25 mouse cellular contexts compared by ENCODE assay signal in genomic region chr8:95384501-95384900, GRCm38 (mm10).
"Had no signal": no experiment of that assay in that cellular context is flagged by ENCODE, and none has a peak within 500 bp of the region (broad histone marks: within the 10 kb centered on the region; RNA-seq: fewer than 3 reads in every experiment).

No protein-coding gene starts in this region.

- H3K9me3 ChIP-seq: heart, embryonic 15.5 days; hindbrain, embryonic 15.5 days; kidney, embryonic 15.5 days had no signal

- H3K27ac ChIP-seq: heart, adult 2 months; heart, embryonic 13.5 days; heart, embryonic 15.5 days; hindbrain, embryonic 13.5 days; hindbrain, embryonic 15.5 days; hindbrain, postnatal 0 days; kidney, embryonic 15.5 days; kidney, postnatal 0 days; limb, embryonic 13.5 days had no signal

- ATAC-seq: forebrain, postnatal 0 days; hindbrain, postnatal 0 days; intestine, embryonic 16.5 days had no signal

- H3K27me3 ChIP-seq: heart, embryonic 13.5 days; heart, embryonic 15.5 days; hindbrain, embryonic 13.5 days; hindbrain, embryonic 15.5 days; kidney, embryonic 15.5 days; limb, embryonic 13.5 days had no signal

- DNase-seq: forebrain, postnatal 0 days; gastrocnemius, postnatal 14 days; gastrocnemius, postnatal 36 days; heart, adult 11 months; heart, adult 2 months; heart, postnatal 14 days; heart, postnatal 36 days; kidney, adult 11 months; kidney, adult 2 months; kidney, adult 9 months; kidney, postnatal 14 days; kidney, postnatal 36 days; layer of hippocampus, adult 9-11 months; layer of hippocampus, postnatal 36 days; left cerebral cortex, postnatal 4 days had no signal

- H3K9ac ChIP-seq: forebrain, postnatal 0 days; heart, embryonic 13.5 days; heart, embryonic 15.5 days; hindbrain, embryonic 13.5 days; hindbrain, embryonic 15.5 days; kidney, embryonic 15.5 days; limb, embryonic 13.5 days had no signal

- H3K4me2 ChIP-seq: heart, embryonic 11.5 days; heart, embryonic 13.5 days; heart, embryonic 15.5 days; hindbrain, embryonic 13.5 days; hindbrain, embryonic 15.5 days; kidney, embryonic 15.5 days; limb, embryonic 13.5 days had no signal

- H3K4me1 ChIP-seq: heart, embryonic 15.5 days; hindbrain, embryonic 13.5 days; hindbrain, embryonic 15.5 days; kidney, embryonic 15.5 days; limb, embryonic 13.5 days had no signal

- H3K36me3 ChIP-seq: heart, embryonic 13.5 days; heart, embryonic 15.5 days; hindbrain, embryonic 13.5 days; hindbrain, embryonic 15.5 days; kidney, embryonic 15.5 days; limb, embryonic 13.5 days had no signal

- H3K4me3 ChIP-seq: heart, adult 2 months; heart, embryonic 13.5 days; heart, embryonic 15.5 days; hindbrain, embryonic 13.5 days; hindbrain, embryonic 15.5 days; kidney, embryonic 15.5 days; limb, embryonic 13.5 days had no signal
